Mouse (Mus musculus) liver, adult 2 months (tissue): Measurements from ENCODE around the gene Dusp18. TPM values are rescaled to one million over a fixed set of nuclear protein-coding genes. Genes with fewer than 3 reads are reported as not detected.

ENCODE experiments used
- DNase-seq: peaks from one replicate; pipeline ENCODE4 v3.0.0-alpha.2; 2011; ENCODE audit warnings: low read depth, low spot score; ENCODE audit errors: extremely low read depth
- H3K27ac ChIP-seq: fragments of 200-500 bp; replicated peaks from 2 replicates; pipeline ENCODE4 v1.5.1; 2012; ENCODE audit warnings: low read depth, mild to moderate bottlenecking, control low read depth, inconsistent platforms, low read length; ENCODE audit not compliant: insufficient read depth
- H3K27me3 ChIP-seq: fragments of 200-500 bp; 2 replicates; pipeline ENCODE4 v1.6.1; 2012; ENCODE audit warnings: mild to moderate bottlenecking, moderate library complexity, low read length, inconsistent platforms; ENCODE audit not compliant: control insufficient read depth, insufficient read depth
- H3K36me3 ChIP-seq: fragments of 200-500 bp; 2 replicates; pipeline ENCODE4 v1.6.1; 2012; ENCODE audit warnings: low read length, inconsistent platforms; ENCODE audit not compliant: control insufficient read depth, insufficient read depth
- H3K4me1 ChIP-seq: fragments of 200-500 bp; 2 replicates; pipeline ENCODE4 v1.6.1; 2011; ENCODE audit warnings: low read length; ENCODE audit not compliant: control insufficient read depth, insufficient read depth
- H3K4me3 ChIP-seq: fragments of 200-500 bp; 2 replicates; pipeline ENCODE4 v1.5.1; 2011; ENCODE audit warnings: low read depth, mild to moderate bottlenecking, control low read depth, low read length, moderate library complexity; ENCODE audit not compliant: insufficient read depth
- H3K79me2 ChIP-seq: fragments of 200-500 bp; 2 replicates; pipeline ENCODE4 v1.6.1; 2012; ENCODE audit warnings: inconsistent platforms, mild to moderate bottlenecking, low read length, moderate library complexity; ENCODE audit not compliant: control insufficient read depth, insufficient read depth
- H3K9ac ChIP-seq: fragments of 200-500 bp; 2 replicates; pipeline ENCODE4 v1.6.1; 2012; ENCODE audit warnings: low read depth, mild to moderate bottlenecking, control low read depth, inconsistent platforms, low read length
- CTCF ChIP-seq: fragments of 200-500 bp; IDR thresholded peaks from 2 replicates; pipeline ENCODE4 v1.5.1; 2011; ENCODE audit warnings: low read depth, low read length, control low read depth
- POLR2A ChIP-seq: fragments of 200-500 bp; IDR thresholded peaks from 2 replicates; pipeline ENCODE4 v1.6.1; 2011; ENCODE audit warnings: low read length, control low read depth; ENCODE audit not compliant: insufficient read depth; ENCODE audit errors: extremely low read depth
- WGBS: fragments of 180-500 bp; shearing (Covaris S2); methylation state at CpG from one replicate; pipeline ENCODE4 v1.1.7; 2018; 5-methylcytosine and 5-hydroxymethylcytosine counted together
- polyA plus RNA-seq: library from polyadenylated mRNA; depleted of rRNA; stranded (reverse); fragments of >200 nt; gene quantifications from 2 replicates; pipeline ENCODE4 v1.2.3, GENCODE M21; 2012
- total RNA-seq: library from RNA; depleted of rRNA; stranded (reverse); fragments of >200 nt; gene quantifications from 2 replicates; pipeline ENCODE4 v1.2.3, GENCODE M21; 2014

Gene Dusp18
- total and polyA plus RNA-seq, 2 experiments: under 0.01 to 0.05 TPM

- TF ChIP-seq POLR2A: no peak
- no peak for TF ChIP-seq CTCF
- Histone ChIP-seq H3K4me1 (no peaks in the 10 kb centered on the region), H3K9ac (no peak overlapping the region), H3K4me3 (no peak overlapping the region), H3K27ac (no peak overlapping the region), H3K27me3 (no peaks in the 10 kb centered on the region), H3K79me2 (no peaks in the 10 kb centered on the region), H3K36me3 (no peaks in the 10 kb centered on the region)
- WGBS: 88% methylated on average over 4 of the region's 4 CpGs
- DNase-seq: no peak
Measured at GRCm38 (mm10) chr11:3851872-3852271, 43.2 kb upstream of the Dusp18 start.

GRCm38 (mm10) chr11:3853031-3853430, 42.0 kb upstream of the Dusp18 start:
- no peaks in the 10 kb centered on the region for H3K36me3 ChIP-seq
- no peak overlapping the region for H3K27ac ChIP-seq
- no peak overlapping the region for H3K4me3 ChIP-seq
- WGBS: 94% methylated on average over 10 of the region's 10 CpGs
- no peak for DNase-seq
- H3K79me2 ChIP-seq: no peaks in the 10 kb centered on the region
- no peak for TF ChIP-seq CTCF
- no peak for TF ChIP-seq POLR2A
- no peaks in the 10 kb centered on the region for H3K27me3 ChIP-seq
- H3K9ac ChIP-seq: no peak overlapping the region
- no peaks in the 10 kb centered on the region for H3K4me1 ChIP-seq

GRCm38 (mm10) chr11:3853481-3854034, 41.5 kb upstream of the Dusp18 start:
- Histone ChIP-seq H3K27me3 (no peaks in the 10 kb centered on the region), H3K36me3 (no peaks in the 10 kb centered on the region), H3K4me3 (no peak overlapping the region), H3K27ac (no peak overlapping the region), H3K4me1 (no peaks in the 10 kb centered on the region), H3K9ac (no peak overlapping the region), H3K79me2 (no peaks in the 10 kb centered on the region)
- WGBS: 28% methylated on average over 5 of the region's 5 CpGs
- TF ChIP-seq CTCF (no peak), POLR2A (no peak)
- peak; percentile 58 for DNase-seq

- H3K36me3 ChIP-seq: no peaks in the 10 kb centered on the region
- H3K4me3 ChIP-seq: no peak overlapping the region
- no peaks in the 10 kb centered on the region for H3K27me3 ChIP-seq
- H3K9ac ChIP-seq: no peak overlapping the region
- 90% methylated on average over 3 of the region's 3 CpGs for WGBS
- no peaks in the 10 kb centered on the region for H3K79me2 ChIP-seq
- H3K4me1 ChIP-seq: no peaks in the 10 kb centered on the region
- no peak for TF ChIP-seq CTCF
- no peak for TF ChIP-seq POLR2A
- H3K27ac ChIP-seq: no peak overlapping the region
- no peak for DNase-seq
Measured at GRCm38 (mm10) chr11:3854156-3854555, 40.9 kb upstream of the Dusp18 start.

- no peaks in the 10 kb centered on the region for H3K4me1 ChIP-seq
- WGBS: 90% methylated on average over 5 of the region's 5 CpGs
- no peaks in the 10 kb centered on the region for H3K79me2 ChIP-seq
- H3K27me3 ChIP-seq: no peaks in the 10 kb centered on the region
- no peak for DNase-seq
- H3K9ac ChIP-seq: no peak overlapping the region
- H3K27ac ChIP-seq: no peak overlapping the region
- TF ChIP-seq POLR2A (no peak), CTCF (no peak)
- no peak overlapping the region for H3K4me3 ChIP-seq
- no peaks in the 10 kb centered on the region for H3K36me3 ChIP-seq
Measured at GRCm38 (mm10) chr11:3855846-3856245, 39.2 kb upstream of the Dusp18 start.

- H3K27ac ChIP-seq: no peak overlapping the region
- H3K4me1 ChIP-seq: no peaks in the 10 kb centered on the region
- no peaks in the 10 kb centered on the region for H3K79me2 ChIP-seq
- 79% methylated on average over 5 of the region's 5 CpGs for WGBS
- no peaks in the 10 kb centered on the region for H3K36me3 ChIP-seq
- no peak for DNase-seq
- no peak overlapping the region for H3K4me3 ChIP-seq
- no peaks in the 10 kb centered on the region for H3K27me3 ChIP-seq
- no peak overlapping the region for H3K9ac ChIP-seq
- TF ChIP-seq CTCF (no peak), POLR2A (no peak)
Measured at GRCm38 (mm10) chr11:3857902-3858301, 37.1 kb upstream of the Dusp18 start.
